Mouse (Mus musculus): ENCODE results near the gene Fkbp5.

Gene Fkbp5

GRCm38 (mm10) chr17:28523355-28524008 lies 6.2 kb upstream of the Fkbp5 start:
- DNase-seq (ENCODE audit: low spot score in 2 of 2), result no peak

DNA sequence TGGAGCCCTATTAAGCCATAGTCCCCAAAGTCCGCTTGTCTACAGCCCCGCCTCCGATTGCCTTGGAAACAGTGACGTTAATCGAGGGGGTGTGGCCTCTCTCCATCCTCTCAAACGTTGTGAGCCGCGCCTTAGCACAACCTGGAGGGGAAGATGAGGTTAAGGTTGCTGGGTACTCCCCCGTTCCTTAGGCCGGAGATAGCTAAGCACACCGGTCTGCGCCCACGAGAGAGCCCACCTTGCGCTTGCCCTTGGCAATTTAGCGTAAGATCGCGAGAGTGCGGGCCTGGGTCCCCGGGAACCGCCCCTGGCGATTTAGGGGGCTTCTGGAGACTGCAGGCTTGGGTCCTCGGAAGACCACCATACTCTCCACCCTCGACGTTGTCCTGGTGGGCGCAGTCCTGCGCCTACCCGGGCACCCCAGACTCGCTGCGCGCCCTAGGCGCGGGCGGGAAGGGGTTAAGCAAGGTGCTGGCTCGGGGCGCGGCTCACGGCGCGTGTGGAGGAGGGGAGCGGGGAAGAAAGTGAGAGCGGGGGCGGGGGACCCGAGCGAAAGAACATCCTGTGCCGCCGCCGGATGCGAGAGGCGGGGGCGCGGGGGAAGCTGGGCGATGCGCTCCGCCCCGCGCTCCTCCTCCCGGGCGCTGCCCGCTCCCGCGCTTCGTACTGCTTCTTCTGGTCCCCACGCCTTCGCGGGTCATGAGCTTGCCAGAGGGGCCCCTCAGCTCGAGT lies 5.5 kb upstream of the Fkbp5 start:
- peak; percentile 91 to 98 for DNase-seq (ENCODE audit: low spot score in 2 of 2)

- DNase-seq (ENCODE audit: low spot score in 2 of 2), result no peak
Observed at GRCm38 (mm10) chr17:28521920-28522319, 4.6 kb upstream of the Fkbp5 start.

DNA sequence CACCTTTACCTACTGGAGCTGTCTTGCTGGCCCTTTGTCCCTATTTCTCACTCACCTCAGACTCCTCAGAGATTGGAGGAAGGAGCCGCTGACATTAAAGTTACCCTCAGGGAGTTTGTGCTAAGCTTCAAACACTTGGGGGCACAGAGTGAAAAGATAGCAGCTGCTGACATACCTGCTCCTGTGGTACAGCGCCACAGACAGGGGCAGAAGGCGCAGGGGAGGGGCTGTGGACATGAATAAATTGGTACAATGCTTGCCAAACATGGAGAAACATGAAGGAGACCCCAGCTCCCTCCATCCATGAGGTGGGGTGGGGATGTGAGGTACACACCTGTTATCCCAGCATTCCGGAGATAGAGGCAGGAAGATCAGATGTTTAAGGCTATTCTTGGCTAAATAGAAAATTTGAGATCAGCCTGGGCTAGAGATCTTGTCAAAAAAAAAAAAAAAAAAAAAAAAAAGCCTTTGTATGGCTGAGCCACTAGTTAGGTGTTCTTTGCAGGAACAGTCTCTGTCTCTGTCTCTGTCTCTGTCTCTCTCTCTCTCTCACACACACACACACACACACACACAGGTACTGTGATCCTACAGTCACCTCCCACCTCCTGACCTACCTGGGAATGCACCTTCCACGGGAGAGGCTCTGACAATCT lies 3.9 kb upstream of the Fkbp5 start:
- DNase-seq (ENCODE audit: low spot score in 2 of 2), result no peak

- no peak for DNase-seq (ENCODE audit: low spot score in 2 of 2)
Observed at GRCm38 (mm10) chr17:28520561-28520960, 3.2 kb upstream of the Fkbp5 start.

GRCm38 (mm10) chr17:28519827-28520226 lies 2.5 kb upstream of the Fkbp5 start:
- DNase-seq (ENCODE audit: low spot score in 2 of 2), result no peak

GRCm38 (mm10) chr17:28518615-28519071 lies 1.3 kb upstream of the Fkbp5 start:
- DNase-seq (ENCODE audit: low spot score in 2 of 2), result peak in 1 of 2 experiments; percentile 69

- DNase-seq (ENCODE audit: low spot score in 2 of 2), result peak; percentile 83 to 95
Observed at GRCm38 (mm10) chr17:28517956-28518614, 758 bp upstream of the Fkbp5 start.

DNA sequence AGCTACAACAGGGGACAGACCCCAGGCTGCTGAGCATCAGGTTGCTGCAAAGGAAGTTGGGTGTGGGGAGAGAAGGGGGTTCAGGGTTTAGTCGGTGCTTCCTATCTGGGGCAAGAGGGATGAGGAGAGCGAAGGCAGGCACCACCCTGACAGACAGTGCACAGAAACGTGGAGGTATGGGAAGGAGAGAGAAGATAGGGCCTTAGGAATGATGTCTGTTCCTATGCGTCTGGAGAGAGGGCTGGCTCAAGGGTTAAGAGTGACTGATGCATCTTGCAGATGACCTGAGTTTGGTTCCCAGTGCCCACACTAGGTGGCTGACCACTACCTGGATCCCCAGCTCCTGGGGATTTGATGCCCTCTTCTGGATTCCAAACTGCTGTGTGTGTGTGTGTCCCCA lies 446 bp downstream of the Fkbp5 start:
- DNase-seq (ENCODE audit: low spot score in 2 of 2), result no peak

DNA sequence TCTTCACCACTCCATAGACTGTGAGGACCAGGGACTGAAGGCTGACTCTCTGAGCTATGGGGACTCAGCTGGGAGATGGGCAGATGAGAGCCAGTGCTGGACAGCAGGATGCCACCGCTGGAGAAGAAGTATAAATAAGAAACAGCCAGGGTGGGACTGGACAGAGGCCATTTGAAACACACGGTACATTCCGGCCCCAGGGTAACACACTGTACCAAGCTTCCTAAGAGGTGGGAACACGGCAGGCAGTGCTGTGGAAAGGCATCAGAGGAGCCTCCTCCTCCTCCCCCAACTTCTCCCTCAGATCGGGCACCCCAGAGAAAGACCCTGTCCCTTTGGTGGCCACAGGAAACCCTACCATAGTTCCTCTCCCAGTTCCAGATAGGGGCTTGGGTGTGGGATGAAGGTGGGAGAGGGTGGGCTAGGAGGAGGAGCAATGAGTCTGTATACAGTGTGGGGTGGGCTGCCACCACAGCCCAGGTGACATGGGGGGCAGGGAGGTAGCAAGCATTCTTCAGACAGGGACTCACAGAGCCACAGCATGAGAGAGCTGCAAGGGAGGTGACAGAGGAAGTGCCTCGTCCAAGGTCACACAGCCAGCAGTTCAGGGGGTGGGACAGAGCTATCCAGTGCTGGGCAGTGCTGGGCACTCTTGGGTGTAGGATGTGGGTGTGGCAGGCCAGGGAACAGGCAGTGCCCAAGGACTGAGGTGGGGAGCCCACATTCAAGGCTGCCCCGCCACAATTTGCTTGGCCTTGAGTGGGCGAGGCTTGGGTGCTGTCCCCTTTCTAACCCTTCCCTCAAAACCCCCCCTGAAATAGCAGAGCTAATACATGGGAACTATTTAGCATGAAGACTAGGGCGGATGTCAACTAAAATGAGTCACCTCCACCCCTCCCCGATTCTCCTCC lies 1.6 kb downstream of the Fkbp5 start:
- DNase-seq (ENCODE audit: low spot score in 2 of 2), result peak in 1 of 2 experiments; percentile 70

- no peak for DNase-seq (ENCODE audit: low spot score in 2 of 2)
Observed at GRCm38 (mm10) chr17:28514555-28514954, 2.8 kb downstream of the Fkbp5 start.

DNA sequence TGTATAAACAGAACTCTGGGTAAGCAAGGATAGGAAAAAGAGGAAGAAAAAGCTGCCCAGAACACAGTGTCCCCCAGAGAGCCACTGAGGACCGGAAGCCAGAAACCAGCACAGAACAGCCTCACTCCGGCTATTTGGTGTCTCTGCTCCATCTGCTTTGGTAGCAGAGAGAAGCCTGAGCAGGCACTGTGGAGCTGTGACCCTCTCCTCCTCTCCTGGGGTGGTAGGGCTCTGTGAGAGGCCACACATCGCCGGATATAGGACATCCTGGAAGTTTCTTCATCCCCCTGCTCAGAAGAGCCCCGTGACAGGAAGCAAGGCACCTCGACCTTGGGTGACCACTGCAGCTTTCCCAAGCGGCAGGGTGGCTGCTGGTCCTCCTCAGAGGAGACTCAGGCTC lies 3.5 kb downstream of the Fkbp5 start:
- no peak for DNase-seq (ENCODE audit: low spot score in 2 of 2)

- no peak for DNase-seq (ENCODE audit: low spot score in 2 of 2)
Observed at GRCm38 (mm10) chr17:28513337-28513736, 4.0 kb downstream of the Fkbp5 start.

- DNase-seq (ENCODE audit: low spot score in 2 of 2), result peak; percentile 68 to 91
Observed at GRCm38 (mm10) chr17:28512696-28513095, 4.6 kb downstream of the Fkbp5 start.

DNA sequence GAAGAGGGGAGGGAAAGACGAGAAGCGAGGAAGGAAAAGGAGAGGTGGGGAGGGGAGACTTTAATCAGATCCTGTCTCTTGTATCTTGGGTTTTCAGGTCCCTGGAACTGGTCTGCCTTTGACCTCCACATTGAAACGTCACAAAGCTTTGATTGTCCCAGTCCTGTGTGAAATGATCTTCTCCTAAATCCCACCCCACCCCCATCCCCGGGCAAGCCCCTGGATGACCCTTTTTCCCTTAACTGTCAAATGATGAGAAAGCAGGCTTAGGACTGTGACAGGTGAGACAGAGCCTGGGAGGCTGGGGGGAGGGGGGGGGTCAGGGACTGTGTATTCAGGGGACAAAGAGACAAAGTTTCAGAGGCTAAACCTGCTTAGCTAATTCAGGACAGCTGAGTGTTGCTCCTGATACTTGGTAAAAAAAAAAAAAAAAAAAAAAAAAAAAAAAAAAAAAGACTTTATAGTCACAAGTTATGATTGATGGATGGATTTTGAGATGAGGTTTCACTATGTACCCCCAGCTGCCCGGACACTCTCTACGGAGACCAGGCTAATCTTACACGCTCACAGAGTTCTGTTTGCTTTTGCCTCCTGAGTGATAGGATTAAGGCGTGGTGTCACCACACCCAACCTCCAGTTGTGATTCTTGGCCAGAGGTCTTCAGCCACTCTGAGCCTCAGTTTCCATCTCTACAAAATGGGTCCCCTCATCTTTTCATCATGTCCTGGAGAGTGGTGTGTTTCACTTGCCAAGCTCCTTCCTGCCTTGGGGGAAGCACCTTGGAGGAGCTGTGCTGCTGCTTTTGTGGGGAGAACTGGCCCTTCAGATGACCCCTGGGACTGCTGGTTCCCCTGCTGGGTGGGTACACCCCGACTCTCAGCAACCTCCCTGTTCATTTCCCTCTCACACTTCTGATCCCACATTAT lies 5.4 kb downstream of the Fkbp5 start:
- DNase-seq (ENCODE audit: low spot score in 2 of 2), result no peak

DNA sequence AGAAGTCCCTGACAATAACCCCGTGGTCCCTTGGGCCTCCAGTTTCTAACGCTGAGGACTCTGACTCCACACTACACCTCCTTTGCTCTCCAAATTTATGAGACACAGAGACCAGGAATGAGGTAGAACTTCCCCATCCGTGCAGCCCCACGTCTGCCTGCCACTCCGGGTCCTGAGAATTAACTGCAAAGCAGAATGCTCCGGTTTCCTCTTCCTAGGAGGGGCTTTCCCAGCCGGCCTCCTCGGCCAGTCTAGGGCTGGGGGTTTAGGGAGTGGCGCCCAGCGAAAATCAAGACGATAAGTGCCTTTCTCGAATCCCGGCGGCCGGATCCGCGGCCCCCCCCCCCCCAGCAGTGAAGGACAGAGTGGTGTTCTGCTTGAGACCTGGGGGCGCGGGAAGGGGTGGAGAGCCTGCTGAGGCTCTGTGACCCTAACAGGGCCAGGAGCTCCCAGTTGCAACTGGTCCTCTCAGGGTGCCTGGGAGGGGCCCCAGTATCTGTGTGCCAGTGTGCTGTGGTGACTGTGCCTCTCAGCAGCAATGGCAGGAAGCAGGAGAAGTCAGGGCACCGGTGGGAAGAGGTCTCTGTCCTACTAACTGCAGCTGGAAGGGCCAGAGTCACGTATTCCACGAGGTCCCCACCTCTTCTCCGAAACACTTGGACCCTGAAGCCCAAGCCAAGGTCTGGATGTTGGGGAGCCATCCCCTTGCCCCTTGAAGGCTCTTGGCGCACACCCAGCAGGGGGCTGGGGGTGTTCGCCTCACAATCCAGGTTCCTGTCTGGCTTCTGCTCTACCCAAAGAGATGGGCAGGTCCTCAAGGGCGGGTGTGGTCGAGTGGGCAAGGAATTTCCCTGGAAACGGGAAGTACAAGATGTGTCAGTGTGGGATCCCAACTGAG lies 6.6 kb downstream of the Fkbp5 start:
- DNase-seq (ENCODE audit: low spot score in 2 of 2), result peak in 1 of 2 experiments; percentile 31

GRCm38 (mm10) chr17:28507496-28507895 lies 9.8 kb downstream of the Fkbp5 start:
- DNase-seq (ENCODE audit: low spot score in 2 of 2), result no peak

- no peak for DNase-seq (ENCODE audit: low spot score in 2 of 2)
Observed at GRCm38 (mm10) chr17:28506895-28507294, 10.4 kb downstream of the Fkbp5 start.

- DNase-seq (ENCODE audit: low spot score in 2 of 2), result no peak
Observed at GRCm38 (mm10) chr17:28505591-28505990, 11.7 kb downstream of the Fkbp5 start.

All from urinary bladder, postnatal 36 days (tissue).